Mouse (Mus musculus): ENCODE measurements around the gene Gbp4.

DNA sequence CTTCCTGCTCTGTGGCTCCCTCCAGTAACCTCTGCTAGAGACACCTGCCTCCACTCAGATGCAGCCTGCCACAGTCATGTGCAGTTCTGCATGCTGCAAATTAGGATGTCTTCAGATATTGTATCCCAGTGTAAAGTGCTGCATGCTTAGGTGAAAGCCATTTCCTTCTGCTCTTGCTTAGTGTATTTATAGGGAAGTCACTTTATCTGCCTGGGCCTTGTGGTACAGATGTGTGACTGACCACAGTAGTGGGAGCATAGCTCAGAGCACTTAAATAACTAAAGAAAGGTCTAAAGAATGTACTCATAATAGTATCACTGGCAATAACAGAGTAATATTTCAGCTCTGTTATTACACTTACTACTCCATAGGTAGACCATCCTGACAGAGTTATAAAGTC, 57.5 kb downstream of the Gbp4 start:
- TF ChIP-seq E2F4 (IDR thresholded peaks at IDR 0.05; ENCODE audit: insufficient read depth), result no peak
- no peak for TF ChIP-seq USF1 (IDR thresholded peaks at IDR 0.05; ENCODE audit: low read depth)
- no peak for TF ChIP-seq MAX (IDR thresholded peaks at IDR 0.05; ENCODE audit: low read depth)
- no peak for TF ChIP-seq POLR2A (IDR thresholded peaks at IDR 0.05; ENCODE audit: insufficient read length, low read depth)
